Mouse (Mus musculus) kidney, adult 8-10 months (tissue): ENCODE measurements around the gene Fam104a.
"Not testable (repeated sequence)": the region's sequence is repeated elsewhere in the genome, so short reads cannot be mapped to it uniquely, and the experiment has no call there.

Source experiments
- DNase-seq, 2 experiments: peaks; one replicate each; pipeline ENCODE4 v3.0.0; 2022

Fam104a gene

GRCm38 (mm10) chr11:113660940-113661339 is 23.0 kb downstream of the Fam104a start:
- DNase-seq = no peak

GRCm38 (mm10) chr11:113660213-113660612 is 23.7 kb downstream of the Fam104a start:
- not testable (repeated sequence) for DNase-seq

GRCm38 (mm10) chr11:113658763-113659162 is 25.2 kb downstream of the Fam104a start:
- no peak for DNase-seq

GRCm38 (mm10) chr11:113658319-113658718 is 25.6 kb downstream of the Fam104a start:
- peak; percentile 41 to 56 for DNase-seq

GRCm38 (mm10) chr11:113657221-113657620 is 26.7 kb downstream of the Fam104a start:
- DNase-seq = no peak

GRCm38 (mm10) chr11:113656511-113656932 is 27.4 kb downstream of the Fam104a start:
- DNase-seq = no peak

- DNase-seq = no peak
Measured at GRCm38 (mm10) chr11:113654561-113655270, 29.2 kb downstream of the Fam104a start.

GRCm38 (mm10) chr11:113654105-113654504 is 29.9 kb downstream of the Fam104a start:
- DNase-seq = no peak

GRCm38 (mm10) chr11:113652516-113652915 is 31.4 kb downstream of the Fam104a start:
- peak; percentile 63 to 76 for DNase-seq

GRCm38 (mm10) chr11:113651907-113652273 is 32.1 kb downstream of the Fam104a start:
- DNase-seq = peak in 1 of 2 experiments; percentile 48

- DNase-seq = no peak
Measured at GRCm38 (mm10) chr11:113651206-113651906, 32.6 kb downstream of the Fam104a start.

- DNase-seq = peak in 1 of 2 experiments; percentile 56
Measured at GRCm38 (mm10) chr11:113649353-113650210, 34.4 kb downstream of the Fam104a start, which contains the start of gene Slc39a11. TSS of gene Slc39a11 (minus strand) at chr11:113650079.

- DNase-seq = no peak
Measured at GRCm38 (mm10) chr11:113648690-113649352, 35.1 kb downstream of the Fam104a start, which contains the start of gene Cog1. TSS of gene Cog1 (plus strand) at chr11:113649169.

GRCm38 (mm10) chr11:113648152-113648551 is 35.8 kb downstream of the Fam104a start:
- DNase-seq = peak; percentile 65 to 79

- DNase-seq = no peak
Measured at GRCm38 (mm10) chr11:113645181-113645580, 38.8 kb downstream of the Fam104a start.

- DNase-seq = no peak
Measured at GRCm38 (mm10) chr11:113638680-113639079, 45.3 kb downstream of the Fam104a start.

- DNase-seq = no peak
Measured at GRCm38 (mm10) chr11:113634699-113635121, 49.2 kb downstream of the Fam104a start.

GRCm38 (mm10) chr11:113633398-113633797 is 50.6 kb downstream of the Fam104a start:
- DNase-seq = no peak

GRCm38 (mm10) chr11:113632303-113632702 is 51.7 kb downstream of the Fam104a start:
- DNase-seq = no peak

- no peak for DNase-seq
Measured at GRCm38 (mm10) chr11:113631862-113632261, 52.1 kb downstream of the Fam104a start.

GRCm38 (mm10) chr11:113631302-113631701 is 52.7 kb downstream of the Fam104a start:
- no peak for DNase-seq

GRCm38 (mm10) chr11:113630642-113631041 is 53.3 kb downstream of the Fam104a start:
- no peak for DNase-seq
